Mouse (Mus musculus) erythroblast, embryonic 14.5 days (primary cell): ENCODE data around the gene Pole4.

Experiments used
- GATA1 ChIP-seq: IDR thresholded peaks from 2 replicates; pipeline ENCODE4 v1.6.1; 2012; ENCODE audit warnings: low read length, inconsistent platforms, mixed read lengths
- TAL1 ChIP-seq: IDR thresholded peaks from 3 replicates; pipeline ENCODE4 v1.6.1; 2012; ENCODE audit warnings: low read length, inconsistent platforms, mixed read lengths

DNA sequence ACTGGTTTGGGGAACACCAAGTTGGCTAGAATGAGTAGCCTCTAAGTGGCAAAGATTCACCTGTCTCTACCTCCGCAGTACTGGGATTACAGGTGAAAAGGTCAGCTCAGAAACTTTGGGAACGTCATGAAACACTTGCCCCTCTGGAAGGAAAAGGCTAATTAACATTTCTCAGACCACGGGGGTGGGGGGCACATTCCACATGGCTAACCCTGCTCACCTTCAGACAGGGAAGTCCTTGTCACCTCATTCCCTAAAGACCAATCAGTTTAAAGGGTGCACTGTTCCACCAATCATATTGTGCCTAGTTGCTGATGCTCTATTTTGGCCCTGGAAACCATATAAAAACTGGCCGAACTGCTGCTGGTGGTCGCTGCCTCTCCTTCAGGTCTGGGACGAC lies 3.9 kb downstream of the Pole4 start:
- TF ChIP-seq GATA1 (no peak), TAL1 (no peak)
